Mouse (Mus musculus) ES-Bruce4 (cell line): ENCODE data around the gene Slc35f6. TPM values are rescaled to one million over a fixed set of nuclear protein-coding genes. Genes with fewer than 3 reads are reported as not detected.
"Not testable (repeated sequence)": the region's sequence is repeated elsewhere in the genome, so short reads cannot be mapped to it uniquely, and the experiment has no call there.

Experiments
- H3K27ac ChIP-seq: 2 replicates; pipeline ENCODE4 v1.5.1; 2012; ENCODE audit warnings: low read length, inconsistent platforms; ENCODE audit not compliant: insufficient read depth
- H3K27me3 ChIP-seq: 2 replicates; pipeline ENCODE4 v1.6.1; 2012; ENCODE audit warnings: mild to moderate bottlenecking, low read length, inconsistent platforms; ENCODE audit not compliant: control insufficient read depth, poor library complexity, insufficient read depth, severe bottlenecking
- H3K36me3 ChIP-seq: 2 replicates; pipeline ENCODE4 v1.6.1; 2012; ENCODE audit warnings: inconsistent platforms, mild to moderate bottlenecking, low read length, moderate library complexity; ENCODE audit not compliant: control insufficient read depth, poor library complexity, insufficient read depth, severe bottlenecking
- H3K4me1 ChIP-seq: one replicate; pipeline ENCODE4 v1.8.1; 2011; ENCODE audit warnings: low read length; ENCODE audit not compliant: control insufficient read depth, insufficient read depth
- H3K4me3 ChIP-seq: 2 replicates; pipeline ENCODE4 v1.5.1; 2011; ENCODE audit warnings: low read depth, mild to moderate bottlenecking, low read length
- H3K9ac ChIP-seq: 2 replicates; pipeline ENCODE4 v1.6.1; 2012; ENCODE audit warnings: low read depth, mild to moderate bottlenecking, inconsistent platforms; ENCODE audit not compliant: poor library complexity, severe bottlenecking
- H3K9me3 ChIP-seq: replicated peaks from 2 replicates; pipeline ENCODE4 v1.6.1; 2012; ENCODE audit warnings: mild to moderate bottlenecking, low read length, inconsistent platforms; ENCODE audit not compliant: control insufficient read depth, poor library complexity, insufficient read depth, severe bottlenecking
- CTCF ChIP-seq: IDR thresholded peaks from one replicate; pipeline ENCODE4 v1.8.1; 2011; ENCODE audit warnings: low read depth, low read length
- EP300 ChIP-seq: IDR thresholded peaks from 2 replicates; pipeline ENCODE4 v1.6.1; 2011; ENCODE audit warnings: low read depth, low read length; ENCODE audit not compliant: insufficient read depth
- POLR2A ChIP-seq: IDR thresholded peaks from one replicate; pipeline ENCODE4 v1.8.1; 2011; ENCODE audit warnings: low read length; ENCODE audit not compliant: insufficient read depth
- polyA plus RNA-seq: library from polyadenylated mRNA; stranded (reverse); fragments of >200 nt; gene quantifications from 2 replicates; pipeline ENCODE4 v1.2.4, GENCODE M21; 2011; ENCODE audit warnings: low read depth; ENCODE audit not compliant: missing spikeins, insufficient read depth, insufficient read length

Gene Slc35f6
- polyA plus RNA-seq, 1 experiment: 17.6 TPM

DNA sequence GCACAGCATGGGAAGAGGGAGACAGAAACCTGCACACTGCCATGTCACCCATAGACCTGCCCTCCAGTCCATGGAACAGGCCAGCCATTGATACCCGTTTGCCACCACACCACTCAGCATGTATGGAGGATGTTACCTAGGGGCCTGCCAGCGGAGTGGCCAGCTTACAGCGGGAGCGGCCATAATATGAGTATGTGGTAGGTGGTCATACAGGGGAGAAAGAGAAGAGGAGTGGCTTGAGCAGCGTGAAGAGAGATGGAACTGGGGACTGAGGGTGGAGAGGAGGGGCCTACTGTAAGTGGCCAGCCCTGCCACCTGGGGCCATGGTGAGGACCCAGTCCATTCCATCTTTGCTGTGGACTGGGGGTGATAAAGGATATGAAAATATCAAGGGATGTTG lies 34.2 kb downstream of the Slc35f6 start:
- TF ChIP-seq CTCF (no peak), EP300 (no peak), POLR2A (no peak)
- H3K27ac ChIP-seq: no peak overlapping the region

DNA sequence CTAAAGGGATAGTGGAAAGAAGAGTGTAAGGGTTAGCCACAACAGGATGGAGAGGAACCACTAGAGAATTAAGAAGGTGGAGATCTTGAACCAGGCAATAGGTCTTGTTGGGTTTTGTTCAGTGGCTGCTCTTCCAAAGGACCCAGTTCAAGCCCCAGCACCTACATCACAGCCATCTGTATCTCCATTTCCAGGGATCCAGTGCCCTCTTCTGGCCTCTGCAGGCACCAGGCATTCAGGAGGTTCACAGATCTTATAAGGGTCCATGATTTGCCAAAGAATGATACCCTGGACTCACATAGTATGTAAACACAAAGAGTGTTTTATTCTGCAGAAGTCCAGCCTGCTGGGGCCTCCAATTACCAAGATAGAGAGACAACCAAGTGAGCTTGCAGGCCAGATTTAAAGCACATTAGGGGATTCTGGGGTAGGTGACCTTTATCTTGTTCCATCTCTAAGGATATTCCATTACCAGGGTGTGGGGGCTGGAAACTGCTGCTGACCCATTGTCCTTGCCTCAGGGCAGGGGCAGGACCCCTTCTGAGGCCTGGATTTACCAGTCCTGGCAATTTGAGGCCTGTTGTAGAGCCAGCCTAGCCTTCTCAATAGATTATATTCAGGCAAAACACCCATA lies 35.4 kb downstream of the Slc35f6 start:
- no peak overlapping the region for H3K9ac ChIP-seq

More for the DNA sequence above, 34.2 kb downstream of the Slc35f6 start:
- H3K27me3 ChIP-seq: no peaks in the 10 kb centered on the region
- no peak overlapping the region for H3K9ac ChIP-seq
- no peaks in the 10 kb centered on the region for H3K9me3 ChIP-seq
- H3K4me3 ChIP-seq: no peak overlapping the region
- no peaks in the 10 kb centered on the region for H3K36me3 ChIP-seq
- H3K4me1 ChIP-seq: no peaks in the 10 kb centered on the region

DNA sequence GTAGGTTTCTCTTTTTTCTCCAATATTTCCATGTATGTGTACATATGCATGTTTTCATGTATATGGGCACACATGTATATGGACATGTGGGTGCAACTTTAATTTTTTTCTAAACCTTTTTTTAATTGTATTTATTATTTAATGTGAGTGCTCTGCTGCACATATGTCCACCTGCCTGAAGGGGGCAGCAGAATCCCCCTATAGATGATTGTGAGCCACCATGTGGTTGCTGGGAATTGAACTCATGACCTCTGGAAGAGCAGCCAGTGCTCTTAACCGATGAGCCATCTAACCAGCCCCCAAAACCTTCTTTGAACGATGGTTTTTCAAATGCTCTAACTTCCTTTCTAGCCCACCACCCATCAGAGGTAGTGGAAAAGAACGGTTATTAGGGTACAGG lies 36.3 kb downstream of the Slc35f6 start:
- Histone ChIP-seq H3K4me1 (no peaks in the 10 kb centered on the region), H3K27ac (no peak overlapping the region), H3K36me3 (no peaks in the 10 kb centered on the region), H3K4me3 (no peak overlapping the region), H3K9ac (no peak overlapping the region), H3K27me3 (no peaks in the 10 kb centered on the region), H3K9me3 (no peaks in the 10 kb centered on the region)
- TF ChIP-seq CTCF: peak; percentile 21
- no peak for TF ChIP-seq POLR2A
- TF ChIP-seq EP300: no peak

More for the DNA sequence above, 35.4 kb downstream of the Slc35f6 start:
- Histone ChIP-seq H3K27ac (no peak overlapping the region), H3K4me3 (no peak overlapping the region), H3K27me3 (no peaks in the 10 kb centered on the region), H3K9me3 (no peaks in the 10 kb centered on the region), H3K36me3 (no peaks in the 10 kb centered on the region), H3K4me1 (no peaks in the 10 kb centered on the region)
- TF ChIP-seq POLR2A (no peak), EP300 (no peak), CTCF (peak; percentile 67)

DNA sequence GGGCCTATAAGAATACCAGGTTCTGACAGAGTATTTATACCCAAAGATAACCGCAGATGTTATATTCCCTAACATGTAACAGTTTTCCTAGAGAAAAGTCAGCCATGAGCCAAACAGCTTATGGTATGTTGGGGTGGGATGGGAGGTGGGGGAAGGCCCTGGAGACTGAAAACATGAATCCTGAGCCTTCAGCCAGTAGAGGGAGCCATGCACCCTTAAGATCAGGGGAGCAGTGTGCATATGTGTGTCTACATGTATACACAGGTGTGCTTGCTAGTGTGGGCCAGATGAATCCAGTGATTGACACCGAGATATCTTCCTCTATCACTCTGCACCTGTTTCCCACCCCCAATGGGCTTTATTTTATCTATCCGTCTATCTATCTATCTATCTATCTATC lies 39.0 kb downstream of the Slc35f6 start:
- no peak for TF ChIP-seq POLR2A
- TF ChIP-seq EP300: no peak
- TF ChIP-seq CTCF: peak; percentile 76
- Histone ChIP-seq H3K4me3 (no peak overlapping the region), H3K9me3 (no peaks in the 10 kb centered on the region), H3K4me1 (no peaks in the 10 kb centered on the region), H3K9ac (no peak overlapping the region), H3K27me3 (no peaks in the 10 kb centered on the region), H3K36me3 (no peaks in the 10 kb centered on the region), H3K27ac (no peak overlapping the region)

DNA sequence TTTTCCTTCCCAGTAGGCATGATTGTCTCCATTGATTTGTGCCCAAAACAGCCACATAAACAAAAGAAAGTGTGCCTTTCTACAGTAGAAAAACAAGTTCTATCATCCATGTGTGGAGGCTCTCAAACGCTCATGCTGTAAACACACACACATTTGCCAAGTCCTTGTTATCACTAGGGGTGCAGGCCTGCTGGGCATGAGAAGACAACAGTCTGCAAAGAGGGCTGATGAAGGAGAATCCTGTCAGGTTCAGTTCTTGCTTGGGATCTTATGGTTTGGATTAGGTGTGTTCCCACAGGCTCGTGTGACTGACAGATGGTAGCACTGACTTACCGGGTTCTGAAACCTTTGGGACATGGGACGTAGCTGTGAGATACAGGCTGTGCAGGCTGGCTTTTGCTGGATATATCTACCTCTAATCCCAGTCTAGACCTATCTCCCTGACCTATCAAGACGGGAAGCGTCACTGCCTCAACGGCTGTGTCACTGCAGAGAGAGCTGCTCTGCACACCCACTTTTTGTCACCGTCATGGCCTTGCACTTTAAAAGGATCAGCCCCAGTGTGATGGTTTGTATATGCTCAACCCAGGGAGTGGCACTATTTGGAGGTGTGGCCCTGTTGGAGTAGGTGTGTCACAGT lies 52.7 kb downstream of the Slc35f6 start:
- no peaks in the 10 kb centered on the region for H3K27me3 ChIP-seq
- no peak overlapping the region for H3K9ac ChIP-seq
- no peak for TF ChIP-seq POLR2A
- TF ChIP-seq CTCF: no peak
- TF ChIP-seq EP300: no peak
- no peak overlapping the region for H3K27ac ChIP-seq
- H3K36me3 ChIP-seq: no peaks in the 10 kb centered on the region
- no peaks in the 10 kb centered on the region for H3K4me1 ChIP-seq
- no peak overlapping the region for H3K4me3 ChIP-seq
- H3K9me3 ChIP-seq: no peaks in the 10 kb centered on the region

DNA sequence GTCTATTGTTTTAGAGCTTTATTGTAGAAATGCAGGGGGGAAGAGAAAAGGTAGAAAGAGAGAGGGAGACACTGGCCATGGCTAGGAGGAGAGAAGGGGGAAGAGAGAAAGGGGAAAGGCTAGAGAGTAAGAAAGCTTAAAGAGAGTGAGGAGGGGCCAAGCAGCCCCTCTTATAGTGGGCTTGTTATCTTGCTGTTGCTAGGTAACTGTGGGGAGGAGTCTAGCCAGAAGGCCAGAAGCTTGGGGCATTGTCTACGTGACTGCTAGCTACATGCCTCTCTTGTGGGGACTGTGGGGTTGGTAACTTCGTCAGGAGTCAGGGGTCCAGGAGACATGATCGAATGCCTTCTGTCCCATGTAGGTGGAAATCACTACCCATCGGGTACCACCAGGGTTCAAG lies 53.6 kb downstream of the Slc35f6 start:
- not testable (repeated sequence) for H3K4me1 ChIP-seq, H3K27ac ChIP-seq, H3K27me3 ChIP-seq, H3K9me3 ChIP-seq, H3K9ac ChIP-seq, H3K36me3 ChIP-seq, H3K4me3 ChIP-seq
